In the genomic region with DNA sequence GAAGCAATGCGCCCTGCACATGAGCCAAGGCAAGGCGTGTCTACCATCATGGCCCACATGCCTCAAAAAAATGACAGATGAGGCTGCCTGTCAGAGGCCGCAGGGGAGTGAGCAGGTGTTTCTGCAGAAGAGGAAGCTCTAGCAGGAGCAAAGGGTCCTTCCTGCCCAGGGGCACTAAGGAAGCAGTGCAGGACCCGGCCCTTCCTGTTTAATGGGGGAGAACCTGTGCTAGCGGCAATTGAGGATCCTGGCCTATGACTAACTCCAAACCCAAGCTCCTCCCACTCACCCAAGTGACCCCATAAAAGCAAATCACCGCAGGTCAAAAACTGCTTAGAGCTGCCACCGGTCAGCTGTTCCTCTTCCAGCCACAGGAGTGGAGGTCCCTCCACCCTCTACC, we compare ENCODE assay signal across 19 mouse cellular contexts.
A peak's percentile ranks its signal among the peaks of the same experiment; 100 is the strongest.
DNase-seq lines count a peak whose midpoint lies in the region; ATAC-seq and TF ChIP-seq lines count a peak whose summit lies in the region.
"Had no signal": no experiment of that assay in that cellular context is flagged by ENCODE, and none has a peak within 500 bp of the region (broad histone marks: within the 10 kb centered on the region; RNA-seq: fewer than 3 reads in every experiment).

No protein-coding gene starts in this region.

- H3K9me3 ChIP-seq in lung, postnatal 0 days (ENCODE audit: low read length), result no peaks in the 10 kb centered on the region
- H3K9me3 ChIP-seq in kidney, embryonic 15.5 days (replicated peaks), result no peaks in the 10 kb centered on the region
- no peaks in the 10 kb centered on the region for H3K9me3 ChIP-seq in intestine, postnatal 0 days (ENCODE audit: control insufficient read depth)
- H3K9me3 ChIP-seq in midbrain, postnatal 0 days (ENCODE audit: low read length), result no peaks in the 10 kb centered on the region
- H3K9me3 ChIP-seq: embryonic facial prominence, embryonic 15.5 days; midbrain, embryonic 15.5 days had no signal

- TF ChIP-seq EP300 in lung, postnatal 0 days (IDR thresholded peaks at IDR 0.05), result no peak

- no peaks in the 10 kb centered on the region for H3K36me3 ChIP-seq in lung, postnatal 0 days (ENCODE audit: insufficient read depth, low read length)
- H3K36me3 ChIP-seq in kidney, embryonic 15.5 days, result no peaks in the 10 kb centered on the region
- no peaks in the 10 kb centered on the region for H3K36me3 ChIP-seq in splenic B cell, adult 2 months (ENCODE audit: control insufficient read depth, insufficient read depth, low read length, poor library complexity, severe bottlenecking)
- H3K36me3 ChIP-seq in intestine, postnatal 0 days (ENCODE audit: control insufficient read depth, insufficient read depth), result no peaks in the 10 kb centered on the region
- no peaks in the 10 kb centered on the region for H3K36me3 ChIP-seq in midbrain, postnatal 0 days (ENCODE audit: insufficient read depth, low read length)
- H3K36me3 ChIP-seq: embryonic facial prominence, embryonic 15.5 days; midbrain, embryonic 15.5 days had no signal

- no peak overlapping the region for H3K4me2 ChIP-seq in lung, postnatal 0 days (replicated peaks; ENCODE audit: low read depth, low read length)
- no peak overlapping the region for H3K4me2 ChIP-seq in kidney, embryonic 15.5 days
- H3K4me2 ChIP-seq in intestine, postnatal 0 days (replicated peaks; ENCODE audit: low read depth), result no peak overlapping the region
- H3K4me2 ChIP-seq in midbrain, postnatal 0 days (ENCODE audit: low read depth, low read length, poor library complexity, severe bottlenecking), result no peak overlapping the region
- H3K4me2 ChIP-seq: embryonic facial prominence, embryonic 15.5 days; heart, embryonic 11.5 days; midbrain, embryonic 15.5 days had no signal

- H3K4me1 ChIP-seq in lung, postnatal 0 days (ENCODE audit: insufficient read depth, low read depth, low read length), result no peaks in the 10 kb centered on the region
- H3K4me1 ChIP-seq in kidney, embryonic 15.5 days, result peaks cover 12% of the 10 kb centered on the region
- no peaks in the 10 kb centered on the region for H3K4me1 ChIP-seq in intestine, postnatal 0 days (replicated peaks; ENCODE audit: control insufficient read depth, insufficient read depth, low read length)
- H3K4me1 ChIP-seq in midbrain, postnatal 0 days (ENCODE audit: insufficient read depth, low read length), result no peaks in the 10 kb centered on the region

- no peak for DNase-seq in lung, postnatal 0 days (ENCODE audit: low spot score)
- DNase-seq in lung, postnatal 36 days, result no peak
- DNase-seq in splenic B cell, adult 2 months (ENCODE audit: low read depth, low spot score), result peak; percentile 15
- DNase-seq in thymus, postnatal 36 days, result peak; percentile 33 to 64
- DNase-seq in midbrain, postnatal 0 days (ENCODE audit: low spot score), result no peak
- DNase-seq in lung, postnatal 14 days, result no peak
- DNase-seq: adrenal gland, postnatal 25 days; cerebellum, adult 8-10 months; gastrocnemius, postnatal 36 days; heart, postnatal 4 days; liver had no signal

- no peak overlapping the region for H3K4me3 ChIP-seq in lung, postnatal 0 days (ENCODE audit: low read depth, low read length)
- H3K4me3 ChIP-seq in kidney, embryonic 15.5 days (replicated peaks), result no peak overlapping the region
- no peak overlapping the region for H3K4me3 ChIP-seq in intestine, postnatal 0 days (ENCODE audit: low read depth, low read length)
- no peak overlapping the region for H3K4me3 ChIP-seq in midbrain, postnatal 0 days (ENCODE audit: low read depth, low read length)
- H3K4me3 ChIP-seq: embryonic facial prominence, embryonic 15.5 days; midbrain, embryonic 15.5 days had no signal

- H3K9ac ChIP-seq in lung, postnatal 0 days (replicated peaks; ENCODE audit: low read depth), result no peak overlapping the region
- no peak overlapping the region for H3K9ac ChIP-seq in kidney, embryonic 15.5 days
- H3K9ac ChIP-seq in intestine, postnatal 0 days (ENCODE audit: low read depth, low read length), result no peak overlapping the region
- no peak overlapping the region for H3K9ac ChIP-seq in midbrain, postnatal 0 days (replicated peaks; ENCODE audit: low read length, poor library complexity, severe bottlenecking)
- H3K9ac ChIP-seq: embryonic facial prominence, embryonic 15.5 days; midbrain, embryonic 15.5 days had no signal

- TF ChIP-seq CTCF in lung, postnatal 0 days (IDR thresholded peaks at IDR 0.05), result no peak
- TF ChIP-seq CTCF in intestine, postnatal 0 days (IDR thresholded peaks at IDR 0.05; ENCODE audit: low read depth), result no peak
- no peak for TF ChIP-seq CTCF in midbrain, postnatal 0 days (IDR thresholded peaks at IDR 0.05)

- H3K27me3 ChIP-seq in lung, postnatal 0 days (replicated peaks; ENCODE audit: insufficient read depth, low read length), result no peaks in the 10 kb centered on the region
- no peaks in the 10 kb centered on the region for H3K27me3 ChIP-seq in kidney, embryonic 15.5 days
- H3K27me3 ChIP-seq in splenic B cell, adult 2 months (ENCODE audit: control insufficient read depth, insufficient read depth, low read length, poor library complexity, severe bottlenecking), result no peaks in the 10 kb centered on the region
- no peaks in the 10 kb centered on the region for H3K27me3 ChIP-seq in intestine, postnatal 0 days (replicated peaks; ENCODE audit: control insufficient read depth, insufficient read depth, low read length)
- H3K27me3 ChIP-seq in midbrain, postnatal 0 days (ENCODE audit: insufficient read depth, low read length), result no peaks in the 10 kb centered on the region
- H3K27me3 ChIP-seq: embryonic facial prominence, embryonic 15.5 days; midbrain, embryonic 15.5 days; Patski had no signal

- ATAC-seq in lung, postnatal 0 days, result peak; percentile 46
- ATAC-seq in kidney, embryonic 15.5 days (replicated peaks; ENCODE audit: low FRiP score), result peak; percentile 52
- ATAC-seq in intestine, postnatal 0 days, result no peak
- ATAC-seq in midbrain, postnatal 0 days (ENCODE audit: low FRiP score), result no peak
- ATAC-seq: activated CD4-positive, CD25-positive, alpha-beta regulatory T cell, adult 4 months; midbrain, embryonic 15.5 days; Patski had no signal

- WGBS in lung, postnatal 0 days, result 55% methylated on average over 7 of the region's 7 CpGs
- 40% methylated on average over 7 of the region's 7 CpGs for WGBS in kidney, embryonic 15.5 days
- 71% methylated on average over 7 of the region's 7 CpGs for WGBS in intestine, postnatal 0 days
- 89% methylated on average over 7 of the region's 7 CpGs for WGBS in midbrain, postnatal 0 days

- H3K27ac ChIP-seq in lung, postnatal 0 days (ENCODE audit: low read length), result no peak overlapping the region
- no peak overlapping the region for H3K27ac ChIP-seq in kidney, embryonic 15.5 days
- no peak overlapping the region for H3K27ac ChIP-seq in intestine, postnatal 0 days (ENCODE audit: low read depth, low read length)
- no peak overlapping the region for H3K27ac ChIP-seq in midbrain, postnatal 0 days (ENCODE audit: low read depth, low read length)
- H3K27ac ChIP-seq: embryonic facial prominence, embryonic 15.5 days; macrophage; midbrain, embryonic 15.5 days had no signal

Comparison
In these comparisons a context has a peak if more than half of its experiments do, and no peak if none do; other contexts are left out.
1. ATAC-seq: peak in lung, postnatal 0 days (single experiment) and kidney, embryonic 15.5 days (single experiment); none in intestine, postnatal 0 days (single experiment) and midbrain, postnatal 0 days (single experiment).
2. DNase-seq: peak in splenic B cell, adult 2 months (single experiment) and thymus, postnatal 36 days (2 of 2); none in lung, postnatal 0 days (single experiment), lung, postnatal 36 days (single experiment), midbrain, postnatal 0 days (single experiment) and lung, postnatal 14 days (single experiment).